Mouse (Mus musculus): Measurements from ENCODE around the gene Opcml.

DNA sequence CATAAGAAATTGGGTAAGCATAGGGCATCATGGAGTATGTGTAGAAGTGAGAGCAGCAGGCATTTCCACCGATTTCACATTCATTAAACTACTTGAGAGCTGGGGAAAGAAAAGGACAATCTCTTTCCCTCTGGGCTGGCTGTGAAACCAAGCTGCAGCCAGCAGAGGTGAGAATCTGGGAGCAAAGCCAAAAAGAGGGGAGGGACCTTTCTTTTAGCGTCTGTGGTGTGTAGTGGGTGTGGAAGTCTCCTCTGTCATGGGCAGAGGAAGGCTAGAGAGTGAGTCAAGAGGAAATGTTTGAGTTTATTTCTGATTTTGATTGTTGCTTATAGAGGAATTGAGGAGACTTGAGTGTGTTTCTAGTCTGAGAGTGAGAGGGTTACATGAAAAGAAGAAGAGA lies 172.8 kb downstream of the Opcml start:
- TF ChIP-seq CTCF (IDR thresholded peaks at IDR 0.05; ENCODE audit: low read depth, low read length) (no peak), TAL1 (conservative IDR thresholded peaks at IDR 0.05; ENCODE audit: low read depth, low read length) (no peak)

All from G1E (cell line).